In the genomic region with DNA sequence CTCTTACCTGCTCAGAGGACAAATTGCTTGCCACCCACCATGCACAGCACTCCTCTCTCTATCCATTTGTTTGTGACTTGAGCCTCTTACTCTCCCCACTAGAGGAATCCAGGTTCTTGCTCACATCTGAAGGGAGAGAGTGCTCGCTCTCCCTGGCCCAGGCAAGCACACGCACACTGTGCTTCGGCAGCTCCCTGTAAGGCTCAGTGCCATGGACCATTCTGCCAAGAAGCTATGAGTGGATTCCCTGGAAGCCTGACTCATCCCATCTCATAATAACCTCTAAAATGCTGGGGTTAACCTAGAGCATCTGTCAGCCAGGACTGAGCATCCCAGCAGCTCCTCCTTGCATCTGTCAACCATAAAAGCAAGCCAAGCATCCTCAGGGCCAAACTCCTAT, we compare ENCODE assay signal across 13 mouse cellular contexts.
DNase-seq lines count a peak whose midpoint lies in the region; ATAC-seq lines count a peak whose summit lies in the region.
"Had no signal": no experiment of that assay in that cellular context is flagged by ENCODE, and none has a peak within 500 bp of the region (broad histone marks: within the 10 kb centered on the region; RNA-seq: fewer than 3 reads in every experiment).

No protein-coding gene starts in this region.

- no peaks in the 10 kb centered on the region for H3K4me1 ChIP-seq in intestine, embryonic 16.5 days (ENCODE audit: control insufficient read depth, insufficient read depth, low read length)
- H3K4me1 ChIP-seq in hindbrain, embryonic 16.5 days (ENCODE audit: control insufficient read depth, insufficient read depth, low read depth, low read length): no peaks in the 10 kb centered on the region

- H3K4me2 ChIP-seq in intestine, embryonic 16.5 days (ENCODE audit: low read depth, low read length): no peak overlapping the region
- H3K4me2 ChIP-seq in hindbrain, embryonic 16.5 days (ENCODE audit: low read length): no peak overlapping the region
- H3K4me2 ChIP-seq: heart, embryonic 13.5 days had no signal

- no peaks in the 10 kb centered on the region for H3K27me3 ChIP-seq in intestine, embryonic 16.5 days (replicated peaks; ENCODE audit: control insufficient read depth, insufficient read depth, low read length)
- H3K27me3 ChIP-seq in hindbrain, embryonic 16.5 days (replicated peaks; ENCODE audit: control insufficient read depth, insufficient read depth, low read length): no peaks in the 10 kb centered on the region

- no peak overlapping the region for H3K9ac ChIP-seq in intestine, embryonic 16.5 days (ENCODE audit: low read depth, low read length)
- no peak overlapping the region for H3K9ac ChIP-seq in hindbrain, embryonic 16.5 days (ENCODE audit: low read depth, low read length)
- H3K9ac ChIP-seq: heart, embryonic 13.5 days had no signal

- no peak overlapping the region for H3K27ac ChIP-seq in intestine, embryonic 16.5 days (ENCODE audit: low read length)
- H3K27ac ChIP-seq in hindbrain, embryonic 16.5 days (ENCODE audit: low read depth, low read length): no peak overlapping the region
- H3K27ac ChIP-seq: heart, embryonic 13.5 days had no signal

- ATAC-seq in intestine, embryonic 16.5 days: peak; percentile 46; the same call in 1 of the 2 replicates
- no peak for ATAC-seq in hindbrain, embryonic 16.5 days

- no peaks in the 10 kb centered on the region for H3K9me3 ChIP-seq in intestine, embryonic 16.5 days (ENCODE audit: control insufficient read depth, low read length)
- H3K9me3 ChIP-seq in hindbrain, embryonic 16.5 days (ENCODE audit: control insufficient read depth, low read length): no peaks in the 10 kb centered on the region
- H3K9me3 ChIP-seq: G1E; heart, embryonic 13.5 days had no signal

- H3K4me3 ChIP-seq in intestine, embryonic 16.5 days (ENCODE audit: low read length): no peak overlapping the region
- no peak overlapping the region for H3K4me3 ChIP-seq in hindbrain, embryonic 16.5 days (ENCODE audit: low read length)
- H3K4me3 ChIP-seq: heart, embryonic 13.5 days had no signal

- peak; percentile 24 to 46 for DNase-seq in frontal cortex, postnatal 36 days (ENCODE audit: low spot score in 2 of 2)
- DNase-seq in frontal cortex, postnatal 10 days (ENCODE audit: low spot score in 2 of 2): no peak
- DNase-seq in ovary, adult 18-20 months (ENCODE audit: low spot score): peak; percentile 34
- no peak for DNase-seq in ovary, postnatal 10 days (ENCODE audit: low spot score)
- peak; percentile 82 for DNase-seq in brain, adult 2 months (ENCODE audit: low read depth, low spot score)
- DNase-seq in right cerebral cortex, postnatal 14 days: no peak
- DNase-seq: kidney, adult 8-10 months; lung, adult 18-20 months; thymus, postnatal 25 days had no signal

- WGBS in intestine, embryonic 16.5 days: 83% methylated on average over 3 of the region's 3 CpGs
- WGBS in hindbrain, embryonic 16.5 days: 86% methylated on average over 3 of the region's 3 CpGs

- no peaks in the 10 kb centered on the region for H3K36me3 ChIP-seq in intestine, embryonic 16.5 days (ENCODE audit: control insufficient read depth, insufficient read depth, low read length)
- H3K36me3 ChIP-seq in hindbrain, embryonic 16.5 days (ENCODE audit: control insufficient read depth, insufficient read depth, low read length): no peaks in the 10 kb centered on the region
- H3K36me3 ChIP-seq: G1E; heart, embryonic 13.5 days had no signal

Comparison
In these comparisons a context has a peak if more than half of its experiments do, and no peak if none do; other contexts are left out.
1. DNase-seq: peak in frontal cortex, postnatal 36 days (2 of 2), ovary, adult 18-20 months (single experiment) and brain, adult 2 months (single experiment); none in frontal cortex, postnatal 10 days (0 of 2), ovary, postnatal 10 days (single experiment) and right cerebral cortex, postnatal 14 days (single experiment).